Mouse (Mus musculus): ENCODE data around the gene Tcf7l2. TPM values are rescaled to one million over a fixed set of nuclear protein-coding genes. Genes with fewer than 3 reads are reported as not detected.

Gene Tcf7l2
- polyA plus RNA-seq, 1 experiment from 2014 or later, result 61.7 TPM

GRCm38 (mm10) chr19:55839036-55839555, 97.5 kb downstream of the Tcf7l2 start:
- 43% methylated on average over 10 of the region's 10 CpGs for WGBS
- peak overlapping the region; percentile 19 for H3K4me2 ChIP-seq
- no peaks in the 10 kb centered on the region for H3K36me3 ChIP-seq
- H3K9ac ChIP-seq, result no peak overlapping the region
- ATAC-seq (replicated peaks; ENCODE audit: low FRiP score), result no peak
- peaks cover 72% of the 10 kb centered on the region for H3K4me1 ChIP-seq
- H3K27ac ChIP-seq, result peak overlapping the region; percentile 86
- no peaks in the 10 kb centered on the region for H3K9me3 ChIP-seq (replicated peaks)
- H3K4me3 ChIP-seq (replicated peaks), result no peak overlapping the region
- no peaks in the 10 kb centered on the region for H3K27me3 ChIP-seq

GRCm38 (mm10) chr19:55840499-55841121, 99.0 kb downstream of the Tcf7l2 start:
- no peak for ATAC-seq (replicated peaks; ENCODE audit: low FRiP score)
- H3K4me2 ChIP-seq, result no peak overlapping the region
- H3K9me3 ChIP-seq (replicated peaks), result no peaks in the 10 kb centered on the region
- H3K4me3 ChIP-seq (replicated peaks), result no peak overlapping the region
- peaks cover 70% of the 10 kb centered on the region for H3K4me1 ChIP-seq
- H3K36me3 ChIP-seq, result no peaks in the 10 kb centered on the region
- WGBS, result 74% methylated on average over 10 of the region's 10 CpGs
- H3K9ac ChIP-seq, result no peak overlapping the region
- no peak overlapping the region for H3K27ac ChIP-seq
- H3K27me3 ChIP-seq, result no peaks in the 10 kb centered on the region

GRCm38 (mm10) chr19:55842046-55842445, 100.4 kb downstream of the Tcf7l2 start:
- H3K9ac ChIP-seq, result no peak overlapping the region
- WGBS, result 28% methylated on average over 7 of the region's 7 CpGs
- no peak overlapping the region for H3K4me3 ChIP-seq (replicated peaks)
- no peaks in the 10 kb centered on the region for H3K36me3 ChIP-seq
- no peaks in the 10 kb centered on the region for H3K27me3 ChIP-seq
- H3K4me1 ChIP-seq, result peaks cover 59% of the 10 kb centered on the region
- no peak for ATAC-seq (replicated peaks; ENCODE audit: low FRiP score)
- no peak overlapping the region for H3K27ac ChIP-seq
- no peak overlapping the region for H3K4me2 ChIP-seq
- no peaks in the 10 kb centered on the region for H3K9me3 ChIP-seq (replicated peaks)

GRCm38 (mm10) chr19:55843111-55843887, 101.7 kb downstream of the Tcf7l2 start:
- no peak overlapping the region for H3K4me2 ChIP-seq
- no peak overlapping the region for H3K4me3 ChIP-seq (replicated peaks)
- ATAC-seq (replicated peaks; ENCODE audit: low FRiP score), result no peak
- H3K9me3 ChIP-seq (replicated peaks), result no peaks in the 10 kb centered on the region
- H3K4me1 ChIP-seq, result peaks cover 48% of the 10 kb centered on the region
- no peak overlapping the region for H3K9ac ChIP-seq
- 75% methylated on average over 11 of the region's 11 CpGs for WGBS
- H3K36me3 ChIP-seq, result no peaks in the 10 kb centered on the region
- no peak overlapping the region for H3K27ac ChIP-seq
- no peaks in the 10 kb centered on the region for H3K27me3 ChIP-seq

- H3K4me3 ChIP-seq (replicated peaks), result no peak overlapping the region
- no peak for ATAC-seq (replicated peaks; ENCODE audit: low FRiP score)
- no peak overlapping the region for H3K27ac ChIP-seq
- no peaks in the 10 kb centered on the region for H3K9me3 ChIP-seq (replicated peaks)
- no peaks in the 10 kb centered on the region for H3K36me3 ChIP-seq
- WGBS, result 88% methylated on average over 2 of the region's 2 CpGs
- no peaks in the 10 kb centered on the region for H3K27me3 ChIP-seq
- no peak overlapping the region for H3K9ac ChIP-seq
- H3K4me1 ChIP-seq, result peaks cover 25% of the 10 kb centered on the region
- no peak overlapping the region for H3K4me2 ChIP-seq
These were observed 104.1 kb downstream of the Tcf7l2 start for GRCm38 (mm10) chr19:55845702-55846101.

GRCm38 (mm10) chr19:55846256-55846655, 104.6 kb downstream of the Tcf7l2 start:
- H3K4me3 ChIP-seq (replicated peaks), result no peak overlapping the region
- 88% methylated on average over 6 of the region's 6 CpGs for WGBS

GRCm38 (mm10) chr19:55847043-55847442, 105.4 kb downstream of the Tcf7l2 start:
- no peak overlapping the region for H3K4me3 ChIP-seq (replicated peaks)
- H3K9me3 ChIP-seq (replicated peaks), result no peaks in the 10 kb centered on the region
- H3K27me3 ChIP-seq, result no peaks in the 10 kb centered on the region
- H3K4me2 ChIP-seq, result no peak overlapping the region
- no peak overlapping the region for H3K9ac ChIP-seq
- H3K4me1 ChIP-seq, result peaks cover 20% of the 10 kb centered on the region
- H3K36me3 ChIP-seq, result no peaks in the 10 kb centered on the region
- no peak for ATAC-seq (replicated peaks; ENCODE audit: low FRiP score)
- no peak overlapping the region for H3K27ac ChIP-seq
- 72% methylated on average over 4 of the region's 4 CpGs for WGBS

More at GRCm38 (mm10) chr19:55846256-55846655, 104.6 kb downstream of the Tcf7l2 start:
- Histone ChIP-seq H3K27ac (no peak overlapping the region), H3K27me3 (no peaks in the 10 kb centered on the region), H3K4me2 (no peak overlapping the region), H3K4me1 (peaks cover 20% of the 10 kb centered on the region), H3K9ac (no peak overlapping the region), H3K9me3 (replicated peaks) (no peaks in the 10 kb centered on the region), H3K36me3 (no peaks in the 10 kb centered on the region)
- no peak for ATAC-seq (replicated peaks; ENCODE audit: low FRiP score)

- Histone ChIP-seq H3K9ac (no peak overlapping the region), H3K4me1 (peaks cover 18% of the 10 kb centered on the region; the same call in 1 of the 2 replicates), H3K27ac (no peak overlapping the region), H3K9me3 (replicated peaks) (no peaks in the 10 kb centered on the region), H3K4me2 (no peak overlapping the region), H3K27me3 (no peaks in the 10 kb centered on the region), H3K36me3 (no peaks in the 10 kb centered on the region), H3K4me3 (replicated peaks) (no peak overlapping the region)
- WGBS, result 86% methylated on average over 8 of the region's 8 CpGs
- no peak for ATAC-seq (replicated peaks; ENCODE audit: low FRiP score)
These were observed 108.9 kb downstream of the Tcf7l2 start for GRCm38 (mm10) chr19:55850402-55851078.

GRCm38 (mm10) chr19:55851498-55852324, 110.1 kb downstream of the Tcf7l2 start:
- H3K4me3 ChIP-seq (replicated peaks), result no peak overlapping the region

GRCm38 (mm10) chr19:55854389-55854788, 112.8 kb downstream of the Tcf7l2 start:
- peaks cover 14% of the 10 kb centered on the region; the same call in 1 of the 2 replicates for H3K4me1 ChIP-seq
- no peaks in the 10 kb centered on the region for H3K27me3 ChIP-seq
- no peaks in the 10 kb centered on the region for H3K9me3 ChIP-seq (replicated peaks)
- no peak overlapping the region for H3K9ac ChIP-seq
- no peaks in the 10 kb centered on the region for H3K36me3 ChIP-seq
- no peak overlapping the region for H3K27ac ChIP-seq
- ATAC-seq (replicated peaks; ENCODE audit: low FRiP score), result no peak
- WGBS, result 77% methylated on average over 10 of the region's 10 CpGs
- H3K4me2 ChIP-seq, result no peak overlapping the region
- H3K4me3 ChIP-seq (replicated peaks), result no peak overlapping the region

More at GRCm38 (mm10) chr19:55851498-55852324, 110.1 kb downstream of the Tcf7l2 start:
- no peaks in the 10 kb centered on the region for H3K27me3 ChIP-seq
- H3K36me3 ChIP-seq, result no peaks in the 10 kb centered on the region
- H3K9ac ChIP-seq, result no peak overlapping the region
- no peaks in the 10 kb centered on the region for H3K9me3 ChIP-seq (replicated peaks)
- H3K4me2 ChIP-seq, result no peak overlapping the region
- ATAC-seq (replicated peaks; ENCODE audit: low FRiP score), result no peak
- H3K4me1 ChIP-seq, result peaks cover 18% of the 10 kb centered on the region; the same call in 1 of the 2 replicates
- 78% methylated on average over 19 of the region's 19 CpGs for WGBS
- no peak overlapping the region for H3K27ac ChIP-seq

- Histone ChIP-seq H3K36me3 (no peaks in the 10 kb centered on the region), H3K4me2 (no peak overlapping the region), H3K4me3 (replicated peaks) (no peak overlapping the region), H3K9me3 (replicated peaks) (no peaks in the 10 kb centered on the region), H3K27me3 (no peaks in the 10 kb centered on the region), H3K9ac (no peak overlapping the region), H3K27ac (no peak overlapping the region), H3K4me1 (peaks cover 14% of the 10 kb centered on the region; the same call in 1 of the 2 replicates)
- ATAC-seq (replicated peaks; ENCODE audit: low FRiP score), result no peak
- WGBS, result 87% methylated on average over 5 of the region's 5 CpGs
These were observed 114.0 kb downstream of the Tcf7l2 start for GRCm38 (mm10) chr19:55855571-55855970.

Measured in kidney, embryonic 15.5 days (tissue).